Mouse (Mus musculus): Measurements from ENCODE around the gene Tex264. TPM values are rescaled to one million over a fixed set of nuclear protein-coding genes. Genes with fewer than 3 reads are reported as not detected.

Gene Tex264
- polyA plus RNA-seq, 1 experiment from 2014 or later = 26.4 TPM

- Histone ChIP-seq H3K36me3 (peaks cover 26% of the 10 kb centered on the region), H3K27ac (replicated peaks) (no peak overlapping the region; the same call in 1 of the 2 replicates), H3K9me3 (replicated peaks) (no peaks in the 10 kb centered on the region), H3K27me3 (ENCODE audit: low read depth, poor library complexity, severe bottlenecking) (peaks cover 6% of the 10 kb centered on the region; the same call in 1 of the 2 replicates), H3K4me3 (peak overlapping the region; percentile 92), H3K4me1 (peaks cover 36% of the 10 kb centered on the region)
- WGBS = 80% methylated on average over 6 of the region's 6 CpGs
- DNase-seq (ENCODE audit: low spot score) = no peak
These were observed 1.4 kb downstream of the Tex264 start for GRCm38 (mm10) chr9:106684093-106684872.

GRCm38 (mm10) chr9:106681026-106681425 lies 4.7 kb downstream of the Tex264 start:
- peaks cover 20% of the 10 kb centered on the region for H3K4me1 ChIP-seq
- no peak overlapping the region for H3K27ac ChIP-seq (replicated peaks)
- H3K27me3 ChIP-seq (ENCODE audit: low read depth, poor library complexity, severe bottlenecking) = peaks cover 6% of the 10 kb centered on the region; the same call in 1 of the 2 replicates
- WGBS = 93% methylated on average over 9 of the region's 9 CpGs
- peaks cover 41% of the 10 kb centered on the region for H3K36me3 ChIP-seq
- no peak for DNase-seq (ENCODE audit: low spot score)
- H3K9me3 ChIP-seq (replicated peaks) = no peaks in the 10 kb centered on the region
- no peak overlapping the region for H3K4me3 ChIP-seq

GRCm38 (mm10) chr9:106678242-106678641 lies 7.5 kb downstream of the Tex264 start:
- H3K36me3 ChIP-seq = peaks cover 43% of the 10 kb centered on the region
- no peak for DNase-seq (ENCODE audit: low spot score)
- no peaks in the 10 kb centered on the region for H3K9me3 ChIP-seq (replicated peaks)
- H3K4me1 ChIP-seq = no peaks in the 10 kb centered on the region
- no peaks in the 10 kb centered on the region for H3K27me3 ChIP-seq (ENCODE audit: low read depth, poor library complexity, severe bottlenecking)
- no peak overlapping the region for H3K27ac ChIP-seq (replicated peaks)
- no peak overlapping the region for H3K4me3 ChIP-seq
- WGBS = 75% methylated on average over 4 of the region's 4 CpGs

GRCm38 (mm10) chr9:106677702-106678101 lies 8.0 kb downstream of the Tex264 start:
- Histone ChIP-seq H3K9me3 (replicated peaks) (no peaks in the 10 kb centered on the region), H3K27me3 (ENCODE audit: low read depth, poor library complexity, severe bottlenecking) (no peaks in the 10 kb centered on the region), H3K4me3 (no peak overlapping the region), H3K4me1 (no peaks in the 10 kb centered on the region), H3K27ac (replicated peaks) (no peak overlapping the region), H3K36me3 (peaks cover 48% of the 10 kb centered on the region)
- no peak for DNase-seq (ENCODE audit: low spot score)
- WGBS = 82% methylated on average over 5 of the region's 5 CpGs

- Histone ChIP-seq H3K36me3 (peaks cover 46% of the 10 kb centered on the region), H3K9me3 (replicated peaks) (no peaks in the 10 kb centered on the region), H3K27me3 (ENCODE audit: low read depth, poor library complexity, severe bottlenecking) (no peaks in the 10 kb centered on the region), H3K4me3 (no peak overlapping the region), H3K27ac (replicated peaks) (no peak overlapping the region), H3K4me1 (no peaks in the 10 kb centered on the region)
- 78% methylated on average over 4 of the region's 4 CpGs for WGBS
- DNase-seq (ENCODE audit: low spot score) = no peak
These were observed 9.2 kb downstream of the Tex264 start for GRCm38 (mm10) chr9:106676571-106676970.

GRCm38 (mm10) chr9:106675965-106676364 lies 9.8 kb downstream of the Tex264 start:
- 80% methylated on average over 9 of the region's 9 CpGs for WGBS
- Histone ChIP-seq H3K27ac (replicated peaks) (no peak overlapping the region), H3K4me1 (no peaks in the 10 kb centered on the region), H3K27me3 (ENCODE audit: low read depth, poor library complexity, severe bottlenecking) (no peaks in the 10 kb centered on the region), H3K9me3 (replicated peaks) (no peaks in the 10 kb centered on the region), H3K4me3 (no peak overlapping the region), H3K36me3 (peaks cover 47% of the 10 kb centered on the region)
- no peak for DNase-seq (ENCODE audit: low spot score)

GRCm38 (mm10) chr9:106675480-106675879 lies 10.2 kb downstream of the Tex264 start:
- Histone ChIP-seq H3K27ac (replicated peaks) (no peak overlapping the region), H3K27me3 (ENCODE audit: low read depth, poor library complexity, severe bottlenecking) (no peaks in the 10 kb centered on the region), H3K4me3 (no peak overlapping the region), H3K4me1 (no peaks in the 10 kb centered on the region), H3K36me3 (peaks cover 46% of the 10 kb centered on the region), H3K9me3 (replicated peaks) (no peaks in the 10 kb centered on the region)
- peak; percentile 79 for DNase-seq (ENCODE audit: low spot score)
- 0% methylated on average over 1 of the region's 1 CpGs for WGBS

GRCm38 (mm10) chr9:106673860-106674259 lies 11.9 kb downstream of the Tex264 start:
- H3K4me3 ChIP-seq = no peak overlapping the region
- H3K27me3 ChIP-seq (ENCODE audit: low read depth, poor library complexity, severe bottlenecking) = no peaks in the 10 kb centered on the region
- no peak for DNase-seq (ENCODE audit: low spot score)
- H3K27ac ChIP-seq (replicated peaks) = no peak overlapping the region
- no peaks in the 10 kb centered on the region for H3K4me1 ChIP-seq
- peaks cover 36% of the 10 kb centered on the region for H3K36me3 ChIP-seq
- WGBS = 81% methylated on average over 2 of the region's 2 CpGs
- no peaks in the 10 kb centered on the region for H3K9me3 ChIP-seq (replicated peaks)

GRCm38 (mm10) chr9:106664856-106665255 lies 20.9 kb downstream of the Tex264 start:
- no peak for DNase-seq (ENCODE audit: low spot score)
- WGBS = 78% methylated on average over 6 of the region's 6 CpGs
- peak overlapping the region; percentile 38; the same call in 1 of the 2 replicates for H3K27ac ChIP-seq (replicated peaks)
- peaks cover 48% of the 10 kb centered on the region for H3K36me3 ChIP-seq
- H3K9me3 ChIP-seq (replicated peaks) = no peaks in the 10 kb centered on the region
- no peaks in the 10 kb centered on the region for H3K27me3 ChIP-seq (ENCODE audit: low read depth, poor library complexity, severe bottlenecking)
- peaks cover 35% of the 10 kb centered on the region for H3K4me1 ChIP-seq
- H3K4me3 ChIP-seq = no peak overlapping the region

GRCm38 (mm10) chr9:106664433-106664832 lies 21.3 kb downstream of the Tex264 start:
- Histone ChIP-seq H3K27ac (replicated peaks) (peak overlapping the region; percentile 38; the same call in 1 of the 2 replicates), H3K4me1 (peaks cover 39% of the 10 kb centered on the region), H3K27me3 (ENCODE audit: low read depth, poor library complexity, severe bottlenecking) (no peaks in the 10 kb centered on the region), H3K36me3 (peaks cover 46% of the 10 kb centered on the region), H3K4me3 (no peak overlapping the region), H3K9me3 (replicated peaks) (no peaks in the 10 kb centered on the region)
- no peak for DNase-seq (ENCODE audit: low spot score)
- 48% methylated on average over 4 of the region's 4 CpGs for WGBS

GRCm38 (mm10) chr9:106663200-106663599 lies 22.5 kb downstream of the Tex264 start:
- H3K9me3 ChIP-seq (replicated peaks) = no peaks in the 10 kb centered on the region
- 87% methylated on average over 6 of the region's 6 CpGs for WGBS
- peaks cover 51% of the 10 kb centered on the region for H3K4me1 ChIP-seq
- DNase-seq (ENCODE audit: low spot score) = no peak
- H3K27ac ChIP-seq (replicated peaks) = no peak overlapping the region
- H3K36me3 ChIP-seq = peaks cover 50% of the 10 kb centered on the region
- H3K4me3 ChIP-seq = no peak overlapping the region
- H3K27me3 ChIP-seq (ENCODE audit: low read depth, poor library complexity, severe bottlenecking) = no peaks in the 10 kb centered on the region

GRCm38 (mm10) chr9:106659935-106660334 lies 25.8 kb downstream of the Tex264 start:
- Histone ChIP-seq H3K4me3 (no peak overlapping the region), H3K27me3 (ENCODE audit: low read depth, poor library complexity, severe bottlenecking) (peaks cover 22% of the 10 kb centered on the region), H3K27ac (replicated peaks) (peak overlapping the region; percentile 77), H3K36me3 (peaks cover 41% of the 10 kb centered on the region), H3K9me3 (replicated peaks) (no peaks in the 10 kb centered on the region), H3K4me1 (peaks cover 74% of the 10 kb centered on the region)
- WGBS = 44% methylated on average over 1 of the region's 1 CpGs
- no peak for DNase-seq (ENCODE audit: low spot score)

GRCm38 (mm10) chr9:106659441-106659840 lies 26.3 kb downstream of the Tex264 start:
- Histone ChIP-seq H3K27me3 (ENCODE audit: low read depth, poor library complexity, severe bottlenecking) (peaks cover 27% of the 10 kb centered on the region), H3K36me3 (peaks cover 41% of the 10 kb centered on the region), H3K27ac (replicated peaks) (peak overlapping the region; percentile 77), H3K4me1 (peaks cover 72% of the 10 kb centered on the region), H3K9me3 (replicated peaks) (no peaks in the 10 kb centered on the region), H3K4me3 (no peak overlapping the region)
- 19% methylated on average over 7 of the region's 7 CpGs for WGBS
- peak; percentile 60 for DNase-seq (ENCODE audit: low spot score)

All from midbrain, embryonic 10.5 days (tissue).